Mouse (Mus musculus): Measurements from ENCODE around the gene Areg.

DNA sequence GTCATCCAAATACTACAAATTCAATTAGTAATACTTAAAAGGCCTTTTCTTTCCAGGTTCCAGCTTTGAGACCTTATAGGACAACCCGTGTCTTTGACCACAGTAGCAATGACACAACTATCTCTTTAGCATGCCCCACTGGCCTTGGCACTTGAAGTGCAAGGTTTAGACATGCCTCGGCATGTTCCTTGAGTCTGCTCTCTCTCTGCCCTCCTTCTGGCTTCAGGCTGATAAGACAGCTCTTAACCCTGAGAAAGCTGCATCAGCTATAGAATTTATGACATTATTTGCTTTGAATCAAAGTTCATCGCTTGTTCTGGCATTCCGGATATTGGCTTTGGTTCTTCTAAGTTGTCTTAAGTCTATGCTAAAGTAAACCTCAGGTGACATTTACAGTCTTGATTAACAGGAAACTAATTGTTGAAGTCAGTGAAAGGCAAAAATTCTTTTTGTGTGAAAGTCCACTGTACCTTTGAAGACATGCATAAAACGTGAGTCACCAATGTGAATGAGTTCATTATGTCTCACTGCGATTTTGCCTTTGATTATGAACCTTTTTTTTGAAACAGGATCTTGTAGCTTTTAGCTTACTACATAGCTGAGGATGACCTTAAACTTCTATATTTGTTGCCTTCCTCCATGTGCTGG is 29.3 kb upstream of the Areg start:
- TF ChIP-seq CTCF (IDR thresholded peaks at IDR 0.05; ENCODE audit: control insufficient read depth, insufficient read depth, low read length) (no peak), POLR2A (IDR thresholded peaks at IDR 0.05; ENCODE audit: borderline replicate concordance, control insufficient read depth, low read depth, low read length) (no peak)
